Mouse (Mus musculus) T-helper 17 cell (primary cell): Measurements from ENCODE around the gene Plekhg1.

Experiments
- in situ Hi-C, 2 experiments: fragments of 300-600 bp; cut with MboI, MseI; formaldehyde crosslinking; loops; 1 replicate in 1 of 2; 2 replicates in 1 of 2; pipeline ENCODE4 v1.15.1; 2025; ENCODE audit warnings: high pct_unique_total_duplicates in 2 of 2

Plekhg1 gene

GRCm38 (mm10) chr10:3943492-3944395, 203.6 kb downstream of the Plekhg1 start:
- in situ Hi-C loops, result loop anchor here (5.0 to 10.0 kb wide), 3 partner anchors 406 to 619 kb away; no protein-coding TSS in a partner anchor

- in situ Hi-C loops, result loop anchor here in 1 of 2 experiments (5.0 to 10.0 kb wide), 2 partner anchors 425 to 622 kb away; no protein-coding TSS in a partner anchor
Observed at GRCm38 (mm10) chr10:3946871-3947270, 206.7 kb downstream of the Plekhg1 start.

- in situ Hi-C loops, result loop anchor here in 1 of 2 experiments (5.0 to 10.0 kb wide), 2 partner anchors 425 to 623 kb away; no protein-coding TSS in a partner anchor
Observed at GRCm38 (mm10) chr10:3947346-3947745, 207.2 kb downstream of the Plekhg1 start.

- in situ Hi-C loops, result loop anchor here in 1 of 2 experiments (5.0 to 10.0 kb wide), 2 partner anchors 427 to 625 kb away; no protein-coding TSS in a partner anchor
Observed at GRCm38 (mm10) chr10:3949306-3949705, 209.1 kb downstream of the Plekhg1 start.

- in situ Hi-C loops, result no loop called here
Observed at GRCm38 (mm10) chr10:3956471-3956870, 216.3 kb downstream of the Plekhg1 start.

GRCm38 (mm10) chr10:3958591-3958990, 218.4 kb downstream of the Plekhg1 start:
- in situ Hi-C loops, result no loop called here

- in situ Hi-C loops, result no loop called here
Observed at GRCm38 (mm10) chr10:3969026-3969425, 228.9 kb downstream of the Plekhg1 start.

- in situ Hi-C loops, result loop anchor here in 1 of 2 experiments (10.0 kb wide), 1 partner anchor 1853 kb away; the partner anchor contains the start of gene Mtrf1l
Observed at GRCm38 (mm10) chr10:3972237-3972636, 232.1 kb downstream of the Plekhg1 start.

GRCm38 (mm10) chr10:3972981-3973588, 232.9 kb downstream of the Plekhg1 start, which contains the start of gene Mthfd1l:
TSS of gene Mthfd1l (plus strand) at chr10:3973118.
- in situ Hi-C loops, result loop anchor here in 1 of 2 experiments (10.0 kb wide), 1 partner anchor 1852 kb away; the partner anchor contains the start of gene Mtrf1l

- in situ Hi-C loops, result loop anchor here in 1 of 2 experiments (10.0 kb wide), 1 partner anchor 1851 kb away; the partner anchor contains the start of gene Mtrf1l
Observed at GRCm38 (mm10) chr10:3973589-3974070, 233.5 kb downstream of the Plekhg1 start.

- in situ Hi-C loops, result loop anchor here in 1 of 2 experiments (10.0 kb wide), 1 partner anchor 1850 kb away; the partner anchor contains the start of gene Mtrf1l
Observed at GRCm38 (mm10) chr10:3974380-3974779, 234.2 kb downstream of the Plekhg1 start.

GRCm38 (mm10) chr10:3975898-3976622, 235.9 kb downstream of the Plekhg1 start:
- in situ Hi-C loops, result loop anchor here (10.0 to 25.0 kb wide), 2 partner anchors 1836 to 1849 kb away; partner anchors contain the start of genes Mtrf1l (in 2 of the 2) and Fbxo5 (in 1 of the 2)

GRCm38 (mm10) chr10:3976623-3977010, 236.5 kb downstream of the Plekhg1 start:
- in situ Hi-C loops, result loop anchor here (10.0 to 25.0 kb wide), 2 partner anchors 1836 to 1848 kb away; partner anchors contain the start of genes Mtrf1l (in 2 of the 2) and Fbxo5 (in 1 of the 2)

- in situ Hi-C loops, result loop anchor here (10.0 to 25.0 kb wide), 2 partner anchors 1834 to 1846 kb away; partner anchors contain the start of genes Mtrf1l (in 2 of the 2) and Fbxo5 (in 1 of the 2)
Observed at GRCm38 (mm10) chr10:3978326-3978725, 238.2 kb downstream of the Plekhg1 start.

GRCm38 (mm10) chr10:3978792-3979488, 238.8 kb downstream of the Plekhg1 start:
- in situ Hi-C loops, result loop anchor here (10.0 to 25.0 kb wide), 2 partner anchors 1833 to 1846 kb away; partner anchors contain the start of genes Mtrf1l (in 2 of the 2) and Fbxo5 (in 1 of the 2)

GRCm38 (mm10) chr10:3980231-3980630, 240.1 kb downstream of the Plekhg1 start:
- in situ Hi-C loops, result loop anchor here in 1 of 2 experiments (25.0 kb wide), 1 partner anchor 1832 kb away; the partner anchor contains the start of genes Fbxo5 and Mtrf1l

GRCm38 (mm10) chr10:3990295-3990883, 250.2 kb downstream of the Plekhg1 start:
- in situ Hi-C loops, result loop anchor here in 1 of 2 experiments (10.0 to 25.0 kb wide), 2 partner anchors 354 to 1822 kb away; partner anchors contain the start of genes Fbxo5 and Mtrf1l

GRCm38 (mm10) chr10:3993365-3994102, 253.4 kb downstream of the Plekhg1 start:
- in situ Hi-C loops, result loop anchor here in 1 of 2 experiments (10.0 to 25.0 kb wide), 2 partner anchors 351 to 1819 kb away; partner anchors contain the start of genes Fbxo5 and Mtrf1l
